Mouse (Mus musculus) neural tube, embryonic 15.5 days (tissue): Measurements from ENCODE around the gene Yy1. TPM values are rescaled to one million over a fixed set of nuclear protein-coding genes. Genes with fewer than 3 reads are reported as not detected.

Experiments used
- ATAC-seq: fragments of 200-750 bp; cut with Nextera tagmentation; 2 replicates; pipeline ENCODE4 v1.8.0; 2017; ENCODE audit warnings: mild to moderate bottlenecking, moderate TSS enrichment, moderate library complexity; ENCODE audit not compliant: low FRiP score
- H3K27ac ChIP-seq: fragments of 300-500 bp; sonication (generic); replicated peaks from 2 replicates; pipeline ENCODE4 v1.5.1; 2015; ENCODE audit warnings: mild to moderate bottlenecking, inconsistent platforms
- H3K27me3 ChIP-seq: fragments of 300-500 bp; sonication (generic); replicated peaks from 2 replicates; pipeline ENCODE4 v1.6.1; 2015; ENCODE audit warnings: inconsistent platforms
- H3K36me3 ChIP-seq: fragments of 300-500 bp; sonication (generic); 2 replicates; pipeline ENCODE4 v1.6.1; 2015; ENCODE audit warnings: inconsistent platforms
- H3K4me1 ChIP-seq: fragments of 300-500 bp; sonication (generic); 2 replicates; pipeline ENCODE4 v1.6.1; 2015; ENCODE audit warnings: inconsistent platforms
- H3K4me2 ChIP-seq: fragments of 300-500 bp; sonication (generic); 2 replicates; pipeline ENCODE4 v1.6.1; 2015; ENCODE audit warnings: inconsistent platforms, mild to moderate bottlenecking, moderate library complexity
- H3K4me3 ChIP-seq: fragments of 300-500 bp; sonication (generic); replicated peaks from 2 replicates; pipeline ENCODE4 v1.5.1; 2015; ENCODE audit warnings: mild to moderate bottlenecking, inconsistent platforms
- H3K9ac ChIP-seq: fragments of 300-500 bp; sonication (generic); replicated peaks from 2 replicates; pipeline ENCODE4 v1.6.1; 2015; ENCODE audit warnings: mild to moderate bottlenecking, inconsistent platforms
- H3K9me3 ChIP-seq: fragments of 300-500 bp; sonication (generic); replicated peaks from 2 replicates; pipeline ENCODE4 v1.6.1; 2016; ENCODE audit warnings: inconsistent platforms
- WGBS: fragments of 180-500 bp; shearing (Covaris S2); methylation state at CpG from one replicate; pipeline ENCODE4 v1.1.7; 2015; ENCODE audit warnings: mixed read lengths; 5-methylcytosine and 5-hydroxymethylcytosine counted together
- polyA plus RNA-seq: library from polyadenylated mRNA; unstranded; fragments of >200 nt; fragmentation: Nextera tagmentation; extraction: Ambion mirVana; gene quantifications from 2 replicates; pipeline ENCODE4 v1.2.1, GENCODE M21; 2015

The Yy1 gene
- polyA plus RNA-seq, 1 experiment from 2014 or later, result 10.2 TPM

GRCm38 (mm10) chr12:108760016-108760415, 32.8 kb upstream of the Yy1 start:
- Histone ChIP-seq H3K4me1 (peaks cover 3% of the 10 kb centered on the region; the same call in 1 of the 2 replicates), H3K9ac (no peak overlapping the region), H3K27ac (no peak overlapping the region), H3K4me3 (no peak overlapping the region), H3K4me2 (no peak overlapping the region), H3K27me3 (no peaks in the 10 kb centered on the region), H3K36me3 (no peaks in the 10 kb centered on the region), H3K9me3 (no peaks in the 10 kb centered on the region)
- no peak for ATAC-seq
- 86% methylated on average over 6 of the region's 6 CpGs for WGBS

DNA sequence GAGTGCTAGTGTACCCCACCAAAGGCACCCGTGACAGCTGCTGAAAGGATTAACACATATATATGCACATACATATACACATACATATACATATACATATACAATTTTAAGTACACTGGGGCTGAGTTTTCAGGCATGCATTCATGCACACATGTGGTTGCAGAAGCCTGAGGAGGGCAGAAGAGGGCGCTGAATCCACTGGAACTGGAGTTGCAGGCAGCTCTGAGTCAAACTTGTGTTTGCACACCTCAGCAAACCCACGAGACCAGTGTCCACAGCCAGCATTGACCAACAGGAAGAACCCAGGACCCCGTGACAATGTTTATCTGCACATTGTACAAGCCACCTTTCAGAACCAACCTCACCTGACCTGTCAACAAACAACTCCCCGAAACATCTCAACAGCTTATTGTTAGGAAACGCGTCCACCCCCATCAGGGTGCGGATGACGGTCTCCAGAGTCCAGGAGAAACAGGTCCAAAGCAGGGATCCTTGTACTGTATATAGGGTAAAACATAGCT, 32.2 kb upstream of the Yy1 start:
- no peaks in the 10 kb centered on the region for H3K36me3 ChIP-seq
- H3K9ac ChIP-seq, result no peak overlapping the region
- H3K27ac ChIP-seq, result no peak overlapping the region
- H3K27me3 ChIP-seq, result no peaks in the 10 kb centered on the region
- H3K4me1 ChIP-seq, result peaks cover 7% of the 10 kb centered on the region; the same call in 1 of the 2 replicates
- ATAC-seq, result no peak
- no peak overlapping the region for H3K4me2 ChIP-seq
- no peak overlapping the region for H3K4me3 ChIP-seq
- WGBS, result 71% methylated on average over 9 of the region's 9 CpGs
- no peaks in the 10 kb centered on the region for H3K9me3 ChIP-seq

GRCm38 (mm10) chr12:108761209-108761608, 31.6 kb upstream of the Yy1 start:
- no peak for ATAC-seq
- Histone ChIP-seq H3K4me3 (no peak overlapping the region), H3K27ac (no peak overlapping the region), H3K4me1 (peaks cover 13% of the 10 kb centered on the region), H3K27me3 (no peaks in the 10 kb centered on the region), H3K4me2 (no peak overlapping the region), H3K36me3 (no peaks in the 10 kb centered on the region), H3K9ac (no peak overlapping the region), H3K9me3 (no peaks in the 10 kb centered on the region)
- 80% methylated on average over 4 of the region's 4 CpGs for WGBS

DNA sequence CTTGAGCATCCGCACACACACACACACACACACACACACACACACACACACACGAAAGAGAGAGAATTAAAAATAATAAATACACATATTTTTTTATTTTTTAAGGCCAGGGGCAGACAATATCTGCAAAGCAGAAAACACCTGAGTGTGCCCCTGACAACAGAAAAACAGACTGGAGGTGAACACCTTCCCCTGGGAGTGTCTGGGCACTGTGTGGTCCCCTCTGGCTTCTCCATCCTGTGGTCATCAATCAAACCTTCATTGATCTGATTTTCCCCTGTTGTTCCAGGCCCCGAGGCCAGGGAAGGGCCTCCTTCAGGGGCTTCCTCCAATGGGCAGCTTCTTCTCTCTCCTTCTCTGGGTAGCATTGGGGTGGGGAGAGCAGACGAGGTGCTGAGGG, 31.1 kb upstream of the Yy1 start:
- no peak for ATAC-seq
- H3K9ac ChIP-seq, result no peak overlapping the region
- no peaks in the 10 kb centered on the region for H3K27me3 ChIP-seq
- no peaks in the 10 kb centered on the region for H3K9me3 ChIP-seq
- WGBS, result 71% methylated on average over 4 of the region's 4 CpGs
- no peak overlapping the region for H3K27ac ChIP-seq
- H3K4me2 ChIP-seq, result no peak overlapping the region
- no peak overlapping the region for H3K4me3 ChIP-seq
- H3K4me1 ChIP-seq, result peaks cover 18% of the 10 kb centered on the region
- no peaks in the 10 kb centered on the region for H3K36me3 ChIP-seq

DNA sequence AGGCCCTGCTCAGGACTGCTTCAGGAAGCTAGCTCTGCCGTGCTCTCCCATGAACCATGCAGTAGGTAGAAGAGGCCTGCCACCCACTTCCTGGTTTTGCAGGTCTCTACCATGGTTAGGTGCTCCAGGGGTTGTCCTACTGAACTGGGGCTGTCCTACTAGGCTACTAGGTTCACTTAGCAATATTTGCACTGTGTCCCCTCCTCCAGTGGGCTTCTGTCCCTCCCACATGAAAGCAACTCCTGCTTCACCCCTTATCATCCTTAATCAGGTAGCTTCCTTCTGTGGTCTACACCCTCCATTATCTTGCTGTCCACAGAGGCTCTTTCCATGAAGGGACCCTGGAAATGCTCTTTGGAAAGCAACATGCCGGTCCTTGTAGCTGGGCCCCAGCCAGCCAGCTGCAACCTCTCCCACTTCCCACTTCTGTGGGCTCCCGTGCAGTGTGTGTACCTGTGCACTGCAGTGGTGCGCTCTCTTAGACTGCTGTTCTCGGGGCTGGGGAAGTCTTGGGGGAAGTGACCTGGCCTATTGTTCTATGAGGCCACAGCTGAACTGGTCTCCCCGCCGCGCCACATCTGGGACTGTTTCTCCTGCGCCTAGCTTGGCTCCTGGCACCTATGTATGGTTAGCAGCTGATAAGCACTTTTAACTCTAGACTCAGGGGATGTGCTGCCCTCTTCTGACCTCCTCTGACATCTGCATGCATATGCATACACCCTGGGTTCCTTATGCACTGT, 29.5 kb upstream of the Yy1 start:
- ATAC-seq, result no peak
- Histone ChIP-seq H3K4me2 (no peak overlapping the region), H3K27ac (no peak overlapping the region), H3K27me3 (no peaks in the 10 kb centered on the region), H3K36me3 (no peaks in the 10 kb centered on the region), H3K9me3 (no peaks in the 10 kb centered on the region), H3K9ac (no peak overlapping the region), H3K4me1 (peaks cover 19% of the 10 kb centered on the region), H3K4me3 (no peak overlapping the region)
- WGBS, result 71% methylated on average over 9 of the region's 9 CpGs

- Histone ChIP-seq H3K4me2 (peak overlapping the region; percentile 51), H3K9ac (peak overlapping the region; percentile 41; the same call in 1 of the 2 replicates), H3K9me3 (no peaks in the 10 kb centered on the region), H3K4me1 (peaks cover 19% of the 10 kb centered on the region), H3K4me3 (peak overlapping the region; percentile 18), H3K27ac (peak overlapping the region; percentile 67), H3K36me3 (no peaks in the 10 kb centered on the region), H3K27me3 (no peaks in the 10 kb centered on the region)
- 71% methylated on average over 22 of the region's 22 CpGs for WGBS
- no peak for ATAC-seq
Measured at GRCm38 (mm10) chr12:108764917-108765678, 27.7 kb upstream of the Yy1 start.

DNA sequence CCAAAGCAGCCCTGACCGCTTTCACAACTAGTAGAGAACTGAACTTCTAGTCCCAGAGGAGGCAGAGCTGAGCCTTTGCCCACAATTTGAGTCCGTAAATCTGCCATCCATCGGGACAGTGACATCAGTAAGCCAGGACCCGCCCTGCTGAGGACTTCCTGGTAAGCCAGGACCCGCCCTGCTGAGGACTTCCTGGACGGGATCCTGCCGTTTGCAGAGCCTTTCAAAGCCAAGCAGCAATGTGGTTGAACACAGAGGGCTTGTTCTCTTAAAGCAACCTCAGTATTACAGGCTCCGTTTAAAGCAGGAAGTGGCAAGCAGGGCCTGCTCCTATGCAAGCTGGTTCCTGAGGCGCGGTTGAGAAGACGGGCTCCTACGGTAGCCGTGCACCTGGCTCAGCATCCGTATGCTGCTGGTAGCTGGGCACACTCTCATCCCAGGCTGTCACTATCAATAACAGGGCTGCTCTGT, 27.0 kb upstream of the Yy1 start:
- ATAC-seq, result peak; percentile 17; the same call in 1 of the 2 replicates
- H3K9me3 ChIP-seq, result no peaks in the 10 kb centered on the region
- H3K27me3 ChIP-seq, result no peaks in the 10 kb centered on the region
- H3K27ac ChIP-seq, result peak overlapping the region; percentile 67
- no peaks in the 10 kb centered on the region for H3K36me3 ChIP-seq
- peak overlapping the region; percentile 18 for H3K4me3 ChIP-seq
- 27% methylated on average over 14 of the region's 14 CpGs for WGBS
- H3K9ac ChIP-seq, result peak overlapping the region; percentile 41
- H3K4me2 ChIP-seq, result peak overlapping the region; percentile 51
- peaks cover 19% of the 10 kb centered on the region for H3K4me1 ChIP-seq

GRCm38 (mm10) chr12:108766316-108766715, 26.5 kb upstream of the Yy1 start:
- WGBS, result 62% methylated on average over 10 of the region's 10 CpGs
- H3K27ac ChIP-seq, result peak overlapping the region; percentile 67
- no peak; the same call in 1 of the 2 replicates for ATAC-seq

GRCm38 (mm10) chr12:108766866-108767265, 25.9 kb upstream of the Yy1 start:
- Histone ChIP-seq H3K36me3 (no peaks in the 10 kb centered on the region), H3K9me3 (no peaks in the 10 kb centered on the region), H3K4me3 (no peak overlapping the region), H3K4me2 (peak overlapping the region; percentile 51), H3K9ac (no peak overlapping the region), H3K4me1 (peaks cover 19% of the 10 kb centered on the region), H3K27me3 (no peaks in the 10 kb centered on the region), H3K27ac (peak overlapping the region; percentile 67; the same call in 1 of the 2 replicates)
- no peak for ATAC-seq
- 38% methylated on average over 7 of the region's 7 CpGs for WGBS

More at GRCm38 (mm10) chr12:108766316-108766715, 26.5 kb upstream of the Yy1 start:
- Histone ChIP-seq H3K4me2 (peak overlapping the region; percentile 51), H3K4me1 (peaks cover 19% of the 10 kb centered on the region), H3K27me3 (no peaks in the 10 kb centered on the region), H3K36me3 (no peaks in the 10 kb centered on the region), H3K9me3 (no peaks in the 10 kb centered on the region), H3K4me3 (peak overlapping the region; percentile 18; the same call in 1 of the 2 replicates), H3K9ac (peak overlapping the region; percentile 41; the same call in 1 of the 2 replicates)

GRCm38 (mm10) chr12:108768196-108768854, 24.4 kb upstream of the Yy1 start:
- no peak overlapping the region for H3K27ac ChIP-seq
- no peak overlapping the region for H3K4me2 ChIP-seq
- WGBS, result 90% methylated on average over 11 of the region's 11 CpGs
- ATAC-seq, result no peak
- no peak overlapping the region for H3K9ac ChIP-seq
- no peaks in the 10 kb centered on the region for H3K9me3 ChIP-seq
- H3K4me3 ChIP-seq, result no peak overlapping the region
- no peaks in the 10 kb centered on the region for H3K36me3 ChIP-seq
- H3K4me1 ChIP-seq, result peaks cover 19% of the 10 kb centered on the region
- no peaks in the 10 kb centered on the region for H3K27me3 ChIP-seq

GRCm38 (mm10) chr12:108780108-108780877, 12.5 kb upstream of the Yy1 start:
- H3K9me3 ChIP-seq, result peaks cover 4% of the 10 kb centered on the region; the same call in 1 of the 2 replicates
- H3K27ac ChIP-seq, result no peak overlapping the region
- H3K27me3 ChIP-seq, result no peaks in the 10 kb centered on the region
- H3K4me1 ChIP-seq, result no peaks in the 10 kb centered on the region
- H3K9ac ChIP-seq, result no peak overlapping the region
- no peak overlapping the region for H3K4me3 ChIP-seq
- WGBS, result 98% methylated on average over 7 of the region's 7 CpGs
- H3K4me2 ChIP-seq, result no peak overlapping the region
- ATAC-seq, result no peak
- H3K36me3 ChIP-seq, result peaks cover 16% of the 10 kb centered on the region
